Mouse (Mus musculus) forebrain, embryonic 14.5 days (tissue): ENCODE measurements around the gene Dpysl5. TPM values are rescaled to one million over a fixed set of nuclear protein-coding genes. Genes with fewer than 3 reads are reported as not detected.
"Not testable (repeated sequence)": the region's sequence is repeated elsewhere in the genome, so short reads cannot be mapped to it uniquely, and the experiment has no call there.

Experiments
- ATAC-seq: fragments of 200-750 bp; cut with Nextera tagmentation; 2 replicates; pipeline ENCODE4 v1.8.0; 2017; ENCODE audit warnings: mild to moderate bottlenecking, moderate library complexity
- DNase-seq: peaks from one replicate; pipeline ENCODE4 v3.0.0-alpha.2; 2015; ENCODE audit warnings: low spot score
- H3K27ac ChIP-seq: fragments of 300-500 bp; sonication (generic); 2 replicates; pipeline ENCODE4 v1.5.1; 2014; ENCODE audit warnings: low read depth, mild to moderate bottlenecking, control low read depth, low read length, moderate library complexity
- H3K27me3 ChIP-seq: fragments of 300-500 bp; sonication (generic); replicated peaks from 2 replicates; pipeline ENCODE4 v1.6.1; 2014; ENCODE audit warnings: low read length, control low read depth, mixed read lengths; ENCODE audit not compliant: control insufficient read depth, insufficient read depth
- H3K36me3 ChIP-seq: fragments of 300-500 bp; sonication (generic); 2 replicates; pipeline ENCODE4 v1.6.1; 2014; ENCODE audit warnings: low read length, control low read depth; ENCODE audit not compliant: control insufficient read depth, insufficient read depth
- H3K4me1 ChIP-seq: fragments of 300-500 bp; sonication (generic); 2 replicates; pipeline ENCODE4 v1.6.1; 2014; ENCODE audit warnings: antibody characterized with exemption, low read length, control low read depth; ENCODE audit not compliant: control insufficient read depth, insufficient read depth
- H3K4me2 ChIP-seq: fragments of 300-500 bp; sonication (generic); 2 replicates; pipeline ENCODE4 v1.6.1; 2014; ENCODE audit warnings: mild to moderate bottlenecking, control low read depth, low read length
- H3K4me3 ChIP-seq: fragments of 300-500 bp; sonication (generic); 2 replicates; pipeline ENCODE4 v1.5.1; 2014; ENCODE audit warnings: low read depth, low read length, control low read depth
- H3K9ac ChIP-seq: fragments of 300-500 bp; sonication (generic); 2 replicates; pipeline ENCODE4 v1.6.1; 2014; ENCODE audit warnings: mild to moderate bottlenecking, low read length, control low read depth, moderate library complexity
- H3K9me3 ChIP-seq: fragments of 300-500 bp; sonication (generic); replicated peaks from 2 replicates; pipeline ENCODE4 v1.6.1; 2016; ENCODE audit warnings: low read length, control low read depth, mixed read lengths; ENCODE audit not compliant: control insufficient read depth
- WGBS: fragments of 180-500 bp; shearing (Covaris S2); extraction: QIAGEN DNeasy Blood & Tissue Kit; methylation state at CpG from one replicate; pipeline ENCODE4 v1.1.7; 2014; 5-methylcytosine and 5-hydroxymethylcytosine counted together
- polyA plus RNA-seq: library from polyadenylated mRNA; unstranded; fragments of >200 nt; fragmentation: Nextera tagmentation; extraction: Ambion mirVana; gene quantifications from 2 replicates; pipeline ENCODE4 v1.2.1, GENCODE M21; 2014

Dpysl5 gene
- polyA plus RNA-seq, 1 experiment from 2014 or later = 152 TPM

DNA sequence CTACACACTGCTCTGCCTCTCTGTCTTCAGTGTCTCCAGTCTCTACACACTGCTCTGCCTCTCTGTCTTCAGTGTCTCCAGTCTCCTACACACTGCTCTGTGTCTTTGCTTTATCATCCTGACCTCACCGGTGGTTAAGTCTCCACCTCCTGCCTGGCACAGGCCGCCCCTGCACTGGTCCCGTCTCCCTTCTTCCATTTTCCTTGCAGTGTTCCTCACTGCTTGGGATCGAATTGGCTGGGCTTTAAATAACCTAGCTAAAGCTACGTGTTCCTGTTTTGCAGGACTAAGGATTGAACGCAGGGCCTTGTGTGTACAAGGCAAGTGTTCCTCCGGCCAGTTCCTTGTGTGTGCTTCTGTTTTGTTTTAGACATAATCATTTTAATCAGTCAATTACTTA, 41.3 kb upstream of the Dpysl5 start:
- peaks cover 7% of the 10 kb centered on the region for H3K4me1 ChIP-seq
- WGBS = 93% methylated on average over 7 of the region's 7 CpGs
- H3K4me2 ChIP-seq = no peak overlapping the region
- no peak overlapping the region for H3K9ac ChIP-seq
- H3K9me3 ChIP-seq = no peaks in the 10 kb centered on the region
- H3K27ac ChIP-seq = no peak overlapping the region
- DNase-seq (no peak), ATAC-seq (no peak)
- no peaks in the 10 kb centered on the region for H3K27me3 ChIP-seq
- peaks cover 42% of the 10 kb centered on the region for H3K36me3 ChIP-seq
- no peak overlapping the region for H3K4me3 ChIP-seq

DNA sequence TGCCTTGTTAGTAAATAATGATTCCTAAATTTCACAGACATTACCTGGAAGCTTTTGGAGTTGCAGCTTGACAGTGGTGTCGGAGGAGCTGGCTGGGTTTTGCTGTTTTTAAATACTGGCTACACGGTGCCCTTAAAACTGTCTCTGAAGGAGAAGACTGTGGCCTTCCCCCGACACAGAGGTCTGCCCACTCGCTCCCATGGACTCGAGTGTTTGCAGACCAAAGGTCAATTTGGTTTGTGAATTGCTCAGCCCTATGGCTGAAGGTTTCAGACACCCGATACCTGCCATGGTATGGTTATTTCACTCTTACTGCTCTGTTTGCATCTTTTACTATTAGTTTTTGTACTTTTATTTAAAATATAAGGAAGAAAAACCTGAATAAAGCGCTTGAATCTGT, 37.4 kb upstream of the Dpysl5 start:
- Histone ChIP-seq H3K4me1 (no peaks in the 10 kb centered on the region), H3K27me3 (no peaks in the 10 kb centered on the region), H3K4me3 (no peak overlapping the region), H3K9ac (no peak overlapping the region), H3K36me3 (peaks cover 54% of the 10 kb centered on the region), H3K9me3 (no peaks in the 10 kb centered on the region), H3K4me2 (no peak overlapping the region), H3K27ac (no peak overlapping the region)
- no peak for DNase-seq
- 88% methylated on average over 7 of the region's 7 CpGs for WGBS
- ATAC-seq = no peak

DNA sequence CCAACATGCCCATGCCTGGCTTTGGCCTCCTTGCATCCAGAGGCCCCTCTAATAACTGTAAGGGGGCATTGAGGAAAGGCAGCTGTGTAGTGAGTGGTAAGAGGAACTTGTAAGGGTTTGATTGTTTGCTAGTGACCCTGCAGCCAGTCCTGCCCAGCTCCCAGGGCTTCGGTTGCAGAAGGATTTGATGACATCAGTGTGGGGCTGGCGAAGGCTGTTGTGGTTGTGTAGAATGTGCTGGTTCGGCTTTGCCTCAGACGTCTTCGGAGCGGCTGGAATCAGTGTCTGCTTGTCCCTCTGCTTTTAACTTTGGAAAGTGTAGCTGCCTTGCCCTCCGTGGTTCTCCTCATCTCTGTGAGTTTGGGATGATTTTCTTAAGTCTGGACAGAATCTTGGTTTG, 34.6 kb upstream of the Dpysl5 start:
- H3K27ac ChIP-seq = no peak overlapping the region
- H3K9ac ChIP-seq = no peak overlapping the region
- no peak for DNase-seq
- no peak overlapping the region for H3K4me2 ChIP-seq
- H3K36me3 ChIP-seq = peaks cover 41% of the 10 kb centered on the region
- 86% methylated on average over 7 of the region's 7 CpGs for WGBS
- H3K4me3 ChIP-seq = no peak overlapping the region
- H3K27me3 ChIP-seq = no peaks in the 10 kb centered on the region
- ATAC-seq = no peak
- no peaks in the 10 kb centered on the region for H3K4me1 ChIP-seq
- no peaks in the 10 kb centered on the region for H3K9me3 ChIP-seq

GRCm38 (mm10) chr5:30678069-30678468, 33.3 kb upstream of the Dpysl5 start:
- not testable (repeated sequence) for H3K9ac ChIP-seq, H3K9me3 ChIP-seq, H3K27ac ChIP-seq, H3K4me2 ChIP-seq, H3K27me3 ChIP-seq, DNase-seq, H3K4me1 ChIP-seq, H3K4me3 ChIP-seq, ATAC-seq
- WGBS = 96% methylated on average over 3 of the region's 3 CpGs
- peaks cover 30% of the 10 kb centered on the region for H3K36me3 ChIP-seq

GRCm38 (mm10) chr5:30678722-30679296, 32.6 kb upstream of the Dpysl5 start:
- peaks cover 22% of the 10 kb centered on the region for H3K36me3 ChIP-seq
- DNase-seq = no peak
- H3K27ac ChIP-seq = no peak overlapping the region
- no peak overlapping the region for H3K9ac ChIP-seq
- no peaks in the 10 kb centered on the region for H3K4me1 ChIP-seq
- ATAC-seq = no peak
- H3K27me3 ChIP-seq = no peaks in the 10 kb centered on the region
- H3K4me3 ChIP-seq = no peak overlapping the region
- no peak overlapping the region for H3K4me2 ChIP-seq
- 96% methylated on average over 4 of the region's 4 CpGs for WGBS
- H3K9me3 ChIP-seq = no peaks in the 10 kb centered on the region

GRCm38 (mm10) chr5:30679593-30679992, 31.8 kb upstream of the Dpysl5 start:
- DNase-seq (no peak), ATAC-seq (no peak)
- H3K27me3 ChIP-seq = no peaks in the 10 kb centered on the region
- peaks cover 16% of the 10 kb centered on the region for H3K36me3 ChIP-seq
- no peak overlapping the region for H3K4me2 ChIP-seq
- no peak overlapping the region for H3K9ac ChIP-seq
- no peak overlapping the region for H3K4me3 ChIP-seq
- no peak overlapping the region for H3K27ac ChIP-seq
- WGBS = 89% methylated on average over 5 of the region's 5 CpGs
- H3K4me1 ChIP-seq = no peaks in the 10 kb centered on the region
- H3K9me3 ChIP-seq = no peaks in the 10 kb centered on the region

DNA sequence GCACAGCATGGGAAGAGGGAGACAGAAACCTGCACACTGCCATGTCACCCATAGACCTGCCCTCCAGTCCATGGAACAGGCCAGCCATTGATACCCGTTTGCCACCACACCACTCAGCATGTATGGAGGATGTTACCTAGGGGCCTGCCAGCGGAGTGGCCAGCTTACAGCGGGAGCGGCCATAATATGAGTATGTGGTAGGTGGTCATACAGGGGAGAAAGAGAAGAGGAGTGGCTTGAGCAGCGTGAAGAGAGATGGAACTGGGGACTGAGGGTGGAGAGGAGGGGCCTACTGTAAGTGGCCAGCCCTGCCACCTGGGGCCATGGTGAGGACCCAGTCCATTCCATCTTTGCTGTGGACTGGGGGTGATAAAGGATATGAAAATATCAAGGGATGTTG, 29.4 kb upstream of the Dpysl5 start:
- H3K27ac ChIP-seq = no peak overlapping the region
- no peaks in the 10 kb centered on the region for H3K9me3 ChIP-seq
- no peak overlapping the region for H3K4me3 ChIP-seq
- no peaks in the 10 kb centered on the region; the same call in 1 of the 2 replicates for H3K36me3 ChIP-seq
- no peak overlapping the region for H3K9ac ChIP-seq
- ATAC-seq = no peak
- H3K27me3 ChIP-seq = no peaks in the 10 kb centered on the region
- H3K4me2 ChIP-seq = no peak overlapping the region
- 87% methylated on average over 5 of the region's 5 CpGs for WGBS
- H3K4me1 ChIP-seq = no peaks in the 10 kb centered on the region
- no peak for DNase-seq

DNA sequence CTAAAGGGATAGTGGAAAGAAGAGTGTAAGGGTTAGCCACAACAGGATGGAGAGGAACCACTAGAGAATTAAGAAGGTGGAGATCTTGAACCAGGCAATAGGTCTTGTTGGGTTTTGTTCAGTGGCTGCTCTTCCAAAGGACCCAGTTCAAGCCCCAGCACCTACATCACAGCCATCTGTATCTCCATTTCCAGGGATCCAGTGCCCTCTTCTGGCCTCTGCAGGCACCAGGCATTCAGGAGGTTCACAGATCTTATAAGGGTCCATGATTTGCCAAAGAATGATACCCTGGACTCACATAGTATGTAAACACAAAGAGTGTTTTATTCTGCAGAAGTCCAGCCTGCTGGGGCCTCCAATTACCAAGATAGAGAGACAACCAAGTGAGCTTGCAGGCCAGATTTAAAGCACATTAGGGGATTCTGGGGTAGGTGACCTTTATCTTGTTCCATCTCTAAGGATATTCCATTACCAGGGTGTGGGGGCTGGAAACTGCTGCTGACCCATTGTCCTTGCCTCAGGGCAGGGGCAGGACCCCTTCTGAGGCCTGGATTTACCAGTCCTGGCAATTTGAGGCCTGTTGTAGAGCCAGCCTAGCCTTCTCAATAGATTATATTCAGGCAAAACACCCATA, 28.3 kb upstream of the Dpysl5 start:
- Histone ChIP-seq H3K4me3 (no peak overlapping the region), H3K4me1 (no peaks in the 10 kb centered on the region), H3K9me3 (no peaks in the 10 kb centered on the region), H3K27ac (no peak overlapping the region), H3K9ac (no peak overlapping the region), H3K4me2 (no peak overlapping the region), H3K27me3 (no peaks in the 10 kb centered on the region), H3K36me3 (no peaks in the 10 kb centered on the region)
- ATAC-seq (no peak), DNase-seq (no peak)

DNA sequence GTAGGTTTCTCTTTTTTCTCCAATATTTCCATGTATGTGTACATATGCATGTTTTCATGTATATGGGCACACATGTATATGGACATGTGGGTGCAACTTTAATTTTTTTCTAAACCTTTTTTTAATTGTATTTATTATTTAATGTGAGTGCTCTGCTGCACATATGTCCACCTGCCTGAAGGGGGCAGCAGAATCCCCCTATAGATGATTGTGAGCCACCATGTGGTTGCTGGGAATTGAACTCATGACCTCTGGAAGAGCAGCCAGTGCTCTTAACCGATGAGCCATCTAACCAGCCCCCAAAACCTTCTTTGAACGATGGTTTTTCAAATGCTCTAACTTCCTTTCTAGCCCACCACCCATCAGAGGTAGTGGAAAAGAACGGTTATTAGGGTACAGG, 27.4 kb upstream of the Dpysl5 start:
- no peaks in the 10 kb centered on the region for H3K4me1 ChIP-seq
- DNase-seq (no peak), ATAC-seq (no peak)
- no peak overlapping the region for H3K9ac ChIP-seq
- H3K36me3 ChIP-seq = no peaks in the 10 kb centered on the region
- H3K27ac ChIP-seq = no peak overlapping the region
- no peak overlapping the region for H3K4me2 ChIP-seq
- WGBS = 78% methylated on average over 3 of the region's 3 CpGs
- no peaks in the 10 kb centered on the region for H3K9me3 ChIP-seq
- no peaks in the 10 kb centered on the region for H3K27me3 ChIP-seq
- H3K4me3 ChIP-seq = no peak overlapping the region
